Mouse (Mus musculus) CH12F3 (cell line): ENCODE data around the gene Rfc2.
"Not testable (repeated sequence)": the region's sequence is repeated elsewhere in the genome, so short reads cannot be mapped to it uniquely, and the experiment has no call there.

Experiments used
- in situ Hi-C: fragments of 300-500 bp; cut with MboI; formaldehyde crosslinking; loops from 2 replicates; pipeline ENCODE4 v1.14.3; 2020; ENCODE audit warnings: low sequenced_read_pairs

Rfc2 gene

DNA sequence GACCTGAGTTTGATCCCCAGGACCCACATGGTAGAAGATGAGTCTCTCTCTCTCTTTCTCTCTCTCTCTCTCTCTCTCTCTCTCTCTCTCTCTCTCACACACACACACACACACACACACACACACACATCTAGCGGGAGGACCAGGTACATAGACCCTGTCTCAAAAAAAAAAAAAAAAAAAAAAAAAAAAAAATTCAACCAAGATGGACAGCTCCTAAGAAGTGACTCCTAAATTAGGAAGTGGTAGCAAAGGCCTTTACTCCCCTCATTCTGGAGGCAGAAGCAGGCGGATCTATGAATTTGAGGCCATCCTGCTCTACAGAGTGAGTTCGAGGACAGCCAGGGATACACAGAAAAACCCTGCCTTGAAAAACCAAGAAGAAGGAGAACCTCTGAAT, 59.2 kb downstream of the Rfc2 start:
- in situ Hi-C loops = no loop called here

GRCm38 (mm10) chr5:134644121-134644520, 63.0 kb downstream of the Rfc2 start:
- in situ Hi-C loops = no loop called here

DNA sequence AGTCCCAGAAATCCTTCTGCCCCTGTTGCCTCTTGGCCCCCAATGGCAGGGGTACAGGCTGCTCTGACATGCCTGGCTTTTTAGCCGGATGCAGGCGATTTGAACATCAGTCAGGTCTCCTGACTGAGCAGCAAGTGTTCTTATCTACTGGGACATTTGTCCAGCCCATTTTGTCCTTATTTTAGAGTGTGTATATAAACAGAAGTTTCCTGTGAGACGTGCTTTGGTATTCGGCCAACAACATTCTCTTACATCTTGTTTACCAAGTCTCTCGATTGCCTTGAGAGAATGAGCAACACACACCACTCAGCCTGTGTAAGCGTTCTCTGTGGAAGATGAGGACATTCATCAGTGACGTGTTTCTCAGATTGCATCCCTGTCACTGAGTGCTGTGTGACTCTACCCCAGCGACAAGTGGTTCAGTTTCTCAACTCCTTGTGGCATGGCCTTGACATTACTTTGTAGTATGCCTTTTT, 63.5 kb downstream of the Rfc2 start:
- in situ Hi-C loops = no loop called here

DNA sequence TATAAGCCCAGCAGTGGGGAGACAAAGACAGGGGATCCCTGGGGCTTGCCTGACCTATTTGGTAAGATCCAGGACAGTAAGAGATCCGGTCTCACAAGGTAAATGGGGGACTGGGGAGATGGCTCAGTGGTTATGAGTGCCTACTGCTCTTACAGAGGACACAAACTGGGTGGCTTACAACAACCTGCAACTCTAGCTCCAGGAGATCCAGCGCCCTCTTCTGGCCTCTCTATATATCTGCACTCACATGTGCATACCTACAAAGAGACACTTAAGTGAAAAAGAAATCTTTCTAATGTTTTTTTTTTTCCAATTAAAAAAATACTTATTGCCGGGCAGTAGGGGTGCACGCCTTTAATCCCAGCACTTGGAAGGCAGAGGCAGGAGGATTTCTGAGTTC, 65.3 kb downstream of the Rfc2 start:
- in situ Hi-C loops = no loop called here

- in situ Hi-C loops = no loop called here
These were observed 66.2 kb downstream of the Rfc2 start for GRCm38 (mm10) chr5:134647394-134647793.

DNA sequence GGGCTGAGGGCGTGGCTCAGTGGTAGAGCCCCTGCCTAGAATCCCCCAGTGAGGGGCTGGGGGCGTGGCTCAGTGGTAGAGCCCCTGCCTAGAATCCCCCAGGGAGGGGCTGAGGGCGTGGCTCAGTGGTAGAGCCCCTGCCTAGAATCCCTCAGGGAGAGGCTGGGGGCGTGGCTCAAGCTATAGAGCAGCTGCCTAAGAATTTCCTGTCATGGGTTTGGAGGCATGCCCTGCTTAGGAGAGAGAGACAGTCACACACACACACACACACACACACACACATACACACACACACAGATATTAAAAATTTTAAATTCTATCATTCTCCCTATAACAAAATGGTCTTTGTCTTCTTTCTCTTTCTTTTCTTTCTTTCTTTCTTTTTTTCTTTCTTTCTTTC, 67.8 kb downstream of the Rfc2 start:
- in situ Hi-C loops = not testable (repeated sequence)

- in situ Hi-C loops = no loop called here
These were observed 69.8 kb downstream of the Rfc2 start for GRCm38 (mm10) chr5:134650926-134651325.
